Mouse (Mus musculus) midbrain, embryonic 15.5 days (tissue): ENCODE results near the gene Fscn2. TPM values are rescaled to one million over a fixed set of nuclear protein-coding genes. Genes with fewer than 3 reads are reported as not detected.
"Not testable (repeated sequence)": the region's sequence is repeated elsewhere in the genome, so short reads cannot be mapped to it uniquely, and the experiment has no call there.

Experiments
- ATAC-seq: fragments of 200-750 bp; cut with Nextera tagmentation; replicated peaks from 2 replicates; pipeline ENCODE4 v1.8.0; 2017; ENCODE audit warnings: moderate TSS enrichment
- H3K27ac ChIP-seq: fragments of 300-500 bp; sonication (generic); 2 replicates; pipeline ENCODE4 v1.5.1; 2015; ENCODE audit warnings: mild to moderate bottlenecking, inconsistent platforms
- H3K27me3 ChIP-seq: fragments of 300-500 bp; sonication (generic); replicated peaks from 2 replicates; pipeline ENCODE4 v1.6.1; 2015; ENCODE audit warnings: inconsistent platforms
- H3K36me3 ChIP-seq: fragments of 300-500 bp; sonication (generic); replicated peaks from 2 replicates; pipeline ENCODE4 v1.6.1; 2015; ENCODE audit warnings: inconsistent platforms
- H3K4me1 ChIP-seq: fragments of 300-500 bp; sonication (generic); 2 replicates; pipeline ENCODE4 v1.6.1; 2015; ENCODE audit warnings: inconsistent platforms
- H3K4me2 ChIP-seq: fragments of 300-500 bp; sonication (generic); 2 replicates; pipeline ENCODE4 v1.6.1; 2015; ENCODE audit warnings: inconsistent platforms, mild to moderate bottlenecking, moderate library complexity
- H3K4me3 ChIP-seq: fragments of 300-500 bp; sonication (generic); 2 replicates; pipeline ENCODE4 v1.5.1; 2015; ENCODE audit warnings: mild to moderate bottlenecking, inconsistent platforms
- H3K9ac ChIP-seq: fragments of 300-500 bp; sonication (generic); 2 replicates; pipeline ENCODE4 v1.6.1; 2015; ENCODE audit warnings: mild to moderate bottlenecking, inconsistent platforms
- H3K9me3 ChIP-seq: fragments of 300-500 bp; sonication (generic); 2 replicates; pipeline ENCODE4 v1.6.1; 2016; ENCODE audit warnings: inconsistent platforms
- WGBS: fragments of 180-500 bp; shearing (Covaris S2); methylation state at CpG from one replicate; pipeline ENCODE4 v1.1.7; 2015; ENCODE audit warnings: mixed read lengths; 5-methylcytosine and 5-hydroxymethylcytosine counted together
- polyA plus RNA-seq: library from polyadenylated mRNA; unstranded; fragments of >200 nt; fragmentation: Nextera tagmentation; extraction: Ambion mirVana; gene quantifications from 2 replicates; pipeline ENCODE4 v1.2.1, GENCODE M21; 2015

Fscn2 gene
- polyA plus RNA-seq, 1 experiment from 2014 or later, result 1.4 TPM

DNA sequence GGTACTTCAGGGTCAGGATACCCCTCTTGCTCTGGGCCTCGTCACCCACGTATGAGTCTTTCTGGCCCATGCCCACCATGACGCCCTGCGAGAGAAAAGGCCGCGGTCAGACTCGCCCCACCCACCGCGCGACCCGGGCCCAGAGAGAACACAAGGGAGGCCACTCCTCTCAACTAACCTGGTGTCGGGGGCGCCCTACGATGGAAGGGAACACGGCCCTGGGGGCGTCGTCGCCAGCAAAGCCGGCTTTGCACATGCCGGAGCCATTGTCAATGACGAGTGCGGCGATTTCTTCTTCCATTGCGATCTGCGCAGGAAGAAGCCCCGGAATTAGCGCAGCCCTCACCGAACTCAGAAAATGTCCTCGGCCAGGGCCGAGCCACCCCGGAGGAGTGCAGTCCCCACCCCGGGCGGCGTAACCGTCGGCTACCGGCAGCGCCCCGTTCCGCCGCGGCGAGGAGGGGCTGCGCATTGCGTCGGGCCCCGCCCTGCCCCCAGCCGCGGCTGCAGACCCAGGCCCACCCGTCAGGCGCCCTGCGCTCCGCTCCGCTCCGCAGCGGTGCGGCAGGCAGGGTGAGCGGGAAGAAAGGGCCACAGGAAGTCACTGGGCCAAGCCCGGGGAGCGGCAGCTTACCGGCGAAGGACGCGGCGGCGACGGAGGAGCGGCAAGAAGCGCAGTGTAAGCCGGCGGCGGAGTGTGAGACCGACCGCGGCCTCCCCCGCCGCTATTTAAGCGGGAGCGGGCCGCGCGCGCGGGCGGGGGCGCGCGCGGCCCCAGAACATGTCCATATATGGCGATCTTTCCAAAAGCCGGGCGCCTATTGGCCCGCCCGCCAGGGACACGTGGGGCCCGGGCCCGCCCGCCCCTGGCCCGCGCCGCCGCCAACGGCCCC is 13.3 kb upstream of the Fscn2 start, which contains the start of gene Actg1:
TSS of gene Actg1 (minus strand) at position 752 of the 893 bp plus-strand sequence.
- Histone ChIP-seq H3K4me1 (peaks cover 55% of the 10 kb centered on the region), H3K4me2 (peak within 1 kb of the TSS; percentile 82), H3K36me3 (peaks cover 6% of the 10 kb centered on the region; the same call in 1 of the 2 replicates), H3K9me3 (no peaks in the 10 kb centered on the region), H3K4me3 (peak within 1 kb of the TSS; percentile 100), H3K9ac (peak within 1 kb of the TSS; percentile 100), H3K27ac (peak within 1 kb of the TSS; percentile 100), H3K27me3 (no peaks in the 10 kb centered on the region)
- WGBS, result 2% methylated on average over 85 of the region's 103 CpGs
- ATAC-seq, result peak; percentile 84

DNA sequence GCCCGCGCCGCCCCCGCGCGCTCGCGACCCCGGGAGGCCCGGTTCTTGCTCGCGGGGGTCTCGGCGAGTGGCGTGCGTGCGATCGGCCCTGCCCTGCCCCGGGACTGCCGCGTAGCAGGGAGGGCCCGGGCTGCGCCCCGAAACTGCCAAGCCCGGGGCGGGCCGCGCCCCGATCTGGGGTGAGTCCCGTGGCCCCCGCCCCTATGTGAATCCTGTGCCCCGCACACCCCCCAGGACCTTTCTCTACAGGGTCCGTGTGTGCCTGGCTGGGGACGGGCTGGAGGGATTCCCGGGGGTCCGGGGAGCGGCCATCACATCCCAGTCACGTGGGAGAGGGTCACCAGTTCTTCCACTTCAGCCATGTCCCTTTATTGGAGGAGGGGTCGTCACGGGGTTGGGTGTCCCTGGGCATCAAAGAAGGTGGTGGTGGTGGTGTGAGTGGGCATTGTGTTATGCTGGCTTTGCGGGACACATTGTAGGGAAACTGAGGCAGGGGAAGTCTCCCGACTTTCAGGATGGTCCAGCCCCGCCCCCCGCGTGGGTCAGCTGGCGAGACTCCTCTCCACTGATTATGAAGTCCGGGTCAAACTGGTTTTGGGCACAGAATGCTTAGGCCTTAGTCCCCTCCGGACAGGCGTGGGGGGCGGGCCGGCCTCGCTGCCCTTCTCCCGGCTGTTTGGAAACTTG is 12.5 kb upstream of the Fscn2 start:
- peak overlapping the region; percentile 100 for H3K4me3 ChIP-seq
- H3K9me3 ChIP-seq, result no peaks in the 10 kb centered on the region
- H3K4me2 ChIP-seq, result peak overlapping the region; percentile 82
- WGBS, result 2% methylated on average over 37 of the region's 53 CpGs
- H3K27ac ChIP-seq, result peak overlapping the region; percentile 100
- H3K36me3 ChIP-seq, result peaks cover 6% of the 10 kb centered on the region; the same call in 1 of the 2 replicates
- H3K4me1 ChIP-seq, result peaks cover 56% of the 10 kb centered on the region
- H3K9ac ChIP-seq, result peak overlapping the region; percentile 100
- ATAC-seq, result peak; percentile 28
- H3K27me3 ChIP-seq, result no peaks in the 10 kb centered on the region

DNA sequence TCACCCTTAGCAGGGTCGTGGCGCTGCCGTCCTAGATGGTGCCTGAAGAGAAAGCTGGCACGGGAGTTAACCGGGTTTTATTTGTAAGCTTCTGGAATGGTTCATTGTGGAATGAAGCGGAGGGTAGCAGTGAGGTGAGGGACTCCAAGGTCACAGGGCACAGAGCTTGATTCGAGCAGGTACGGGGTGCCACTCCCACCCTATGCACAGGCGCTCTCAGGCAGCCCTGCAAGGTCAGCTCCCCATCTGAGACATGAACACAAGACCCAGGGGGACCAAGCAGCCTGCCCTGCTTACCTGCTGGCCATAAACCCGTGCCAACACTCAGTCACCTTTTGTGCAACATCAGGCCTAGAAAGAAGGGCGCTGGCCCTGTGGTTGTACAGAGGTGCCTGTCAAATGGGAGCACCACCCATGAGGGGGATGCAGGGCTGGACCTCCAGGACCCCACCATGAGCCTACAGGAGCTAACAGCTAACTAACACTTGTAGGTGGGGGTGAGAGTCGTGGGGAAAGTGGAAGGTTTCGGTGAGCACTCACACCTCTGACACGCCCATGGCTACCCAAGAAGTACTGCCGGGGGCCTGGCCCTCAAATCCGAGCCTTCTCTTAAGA is 11.9 kb upstream of the Fscn2 start:
- Histone ChIP-seq H3K4me1 (peaks cover 49% of the 10 kb centered on the region), H3K9me3 (no peaks in the 10 kb centered on the region), H3K4me3 (peak overlapping the region; percentile 100), H3K36me3 (peaks cover 6% of the 10 kb centered on the region; the same call in 1 of the 2 replicates), H3K27ac (peak overlapping the region; percentile 100), H3K4me2 (peak overlapping the region; percentile 82), H3K27me3 (no peaks in the 10 kb centered on the region), H3K9ac (peak overlapping the region; percentile 100)
- peak; percentile 11 for ATAC-seq
- WGBS, result 5% methylated on average over 16 of the region's 16 CpGs

DNA sequence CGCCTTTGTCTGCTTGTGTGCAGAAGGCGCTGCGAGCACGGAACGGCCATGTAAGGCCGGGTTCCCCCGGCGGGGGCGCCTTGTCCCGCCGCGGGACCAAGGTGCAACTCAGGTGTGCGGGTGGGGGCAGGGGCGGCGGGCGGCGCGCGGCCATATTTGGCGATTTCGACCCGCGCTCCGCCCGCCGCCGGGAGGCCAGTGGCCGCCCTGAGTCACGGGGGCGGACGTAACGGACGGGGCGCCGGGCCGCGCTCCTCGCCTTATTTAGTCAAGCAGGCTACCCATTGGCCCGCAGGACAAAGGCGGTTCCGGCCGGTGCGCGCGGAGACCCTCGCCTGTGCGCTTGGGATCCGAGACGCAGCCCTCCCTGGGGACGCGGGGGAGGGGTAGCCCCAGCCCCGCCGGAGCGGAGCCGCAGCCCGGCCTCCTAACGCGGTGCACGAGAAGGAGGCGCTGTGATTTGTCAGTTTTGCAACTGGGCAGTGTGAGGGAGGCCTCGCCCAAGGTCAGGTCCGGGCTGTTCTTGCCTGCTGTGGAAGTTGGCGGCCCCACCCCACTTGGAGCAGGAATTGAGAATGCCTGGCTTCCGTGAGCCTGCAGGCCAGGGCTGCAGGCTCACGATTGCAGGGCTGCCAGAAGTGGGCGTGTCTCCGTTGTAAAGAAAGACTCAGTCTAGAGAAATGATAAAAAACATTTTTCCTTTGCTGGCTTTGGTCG is 11.2 kb upstream of the Fscn2 start:
- H3K4me1 ChIP-seq, result peaks cover 42% of the 10 kb centered on the region
- peak; percentile 75 for ATAC-seq
- under 1% methylated on average over 68 of the region's 68 CpGs for WGBS
- H3K4me3 ChIP-seq, result peak overlapping the region; percentile 100
- H3K4me2 ChIP-seq, result peak overlapping the region; percentile 82
- no peaks in the 10 kb centered on the region for H3K27me3 ChIP-seq
- peak overlapping the region; percentile 100 for H3K9ac ChIP-seq
- no peaks in the 10 kb centered on the region for H3K9me3 ChIP-seq
- H3K27ac ChIP-seq, result peak overlapping the region; percentile 100
- H3K36me3 ChIP-seq, result peaks cover 4% of the 10 kb centered on the region; the same call in 1 of the 2 replicates

DNA sequence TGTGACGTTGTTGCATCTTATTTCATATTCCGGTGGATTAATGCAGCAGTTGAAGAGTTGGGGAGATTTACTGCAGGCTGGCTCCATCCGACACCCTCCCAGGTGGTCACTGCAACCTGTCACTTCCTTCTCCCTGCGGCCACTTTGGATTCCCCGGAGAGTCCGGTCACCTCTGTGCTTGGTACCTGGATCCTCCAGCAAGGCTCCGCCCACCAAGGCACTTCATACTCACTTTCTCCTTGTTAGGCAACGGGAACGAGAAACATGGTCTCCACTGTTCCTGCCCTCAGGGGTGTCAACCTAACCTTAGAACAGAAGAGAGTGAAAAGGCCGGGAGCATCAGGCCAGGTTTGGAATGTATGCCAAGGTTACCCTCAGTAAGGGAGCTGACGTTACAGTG is 10.6 kb upstream of the Fscn2 start:
- Histone ChIP-seq H3K4me3 (peak overlapping the region; percentile 100), H3K9me3 (no peaks in the 10 kb centered on the region), H3K27ac (peak overlapping the region; percentile 100), H3K9ac (peak overlapping the region; percentile 100), H3K36me3 (no peaks in the 10 kb centered on the region), H3K4me2 (peak overlapping the region; percentile 82), H3K4me1 (peaks cover 38% of the 10 kb centered on the region), H3K27me3 (no peaks in the 10 kb centered on the region)
- ATAC-seq, result no peak
- 18% methylated on average over 11 of the region's 11 CpGs for WGBS

DNA sequence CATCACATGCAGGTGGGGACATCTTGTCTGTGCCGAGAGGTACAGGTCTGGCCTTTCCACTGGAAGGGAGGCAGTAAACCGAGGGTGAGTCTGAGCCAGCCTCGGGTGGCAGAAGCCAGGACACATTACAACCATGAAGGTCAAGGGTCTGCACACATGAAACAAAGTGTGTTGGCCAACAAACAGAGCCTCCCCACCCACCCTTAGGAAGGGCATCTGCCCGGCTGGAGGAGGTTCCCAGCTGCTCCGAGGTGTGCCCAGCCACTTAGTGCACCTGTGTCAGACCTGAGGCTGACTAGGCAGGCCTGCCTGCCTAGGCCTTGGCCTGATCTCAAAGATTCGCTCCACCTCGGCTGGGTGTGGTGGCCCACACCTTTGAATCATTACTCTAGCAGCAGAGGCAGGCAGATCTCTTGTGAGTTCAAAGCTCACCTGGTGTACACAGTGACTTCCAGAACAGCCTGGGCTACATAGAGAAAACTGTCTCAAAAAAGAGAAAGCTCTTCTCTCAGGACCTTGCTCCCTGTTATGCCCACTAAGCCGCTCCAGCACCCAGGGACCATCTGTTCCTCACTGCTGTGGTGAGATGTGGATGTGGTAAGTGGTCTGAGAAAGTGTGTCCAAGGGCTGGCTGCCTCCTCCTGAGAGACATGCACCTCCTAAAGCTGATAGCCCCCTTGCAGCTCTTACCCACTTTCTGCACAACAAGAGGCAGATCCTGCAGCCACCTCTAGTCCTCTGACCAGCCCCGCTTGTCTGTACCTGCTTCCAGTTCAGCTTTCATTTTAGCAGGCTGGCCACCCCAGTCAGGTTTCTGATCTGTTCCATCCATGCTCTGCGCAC is 9.9 kb upstream of the Fscn2 start:
- no peaks in the 10 kb centered on the region for H3K9me3 ChIP-seq
- peak overlapping the region; percentile 100 for H3K27ac ChIP-seq
- H3K4me1 ChIP-seq, result peaks cover 38% of the 10 kb centered on the region
- no peak for ATAC-seq
- 0 out of 2 replicates have a peak overlapping the region, but pooled peaks have one; percentile 100 for H3K9ac ChIP-seq
- H3K27me3 ChIP-seq, result no peaks in the 10 kb centered on the region
- H3K4me3 ChIP-seq, result 0 out of 2 replicates have a peak overlapping the region, but pooled peaks have one; percentile 2
- 90% methylated on average over 10 of the region's 10 CpGs for WGBS
- no peaks in the 10 kb centered on the region for H3K36me3 ChIP-seq
- peak overlapping the region; percentile 82 for H3K4me2 ChIP-seq

DNA sequence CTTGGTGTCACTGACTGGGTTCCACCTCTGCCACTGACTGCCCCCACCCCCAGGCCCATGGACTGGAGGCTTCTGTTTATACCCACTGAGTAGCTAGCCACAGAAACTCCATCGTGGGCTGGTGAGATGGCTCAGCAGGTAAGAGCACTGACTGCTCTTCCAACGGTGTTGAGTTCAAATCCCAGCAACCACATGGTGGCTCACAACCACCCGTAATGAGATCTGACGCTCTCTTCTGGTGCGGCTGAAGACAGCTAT is 9.3 kb upstream of the Fscn2 start:
- Histone ChIP-seq H3K27ac (peak overlapping the region; percentile 100; the same call in 1 of the 2 replicates), H3K4me1 (peaks cover 38% of the 10 kb centered on the region)
- not testable (repeated sequence) for H3K9ac ChIP-seq, H3K4me3 ChIP-seq, H3K27me3 ChIP-seq, H3K36me3 ChIP-seq, H3K9me3 ChIP-seq, ATAC-seq, H3K4me2 ChIP-seq
- WGBS, result 91% methylated on average over 5 of the region's 5 CpGs

DNA sequence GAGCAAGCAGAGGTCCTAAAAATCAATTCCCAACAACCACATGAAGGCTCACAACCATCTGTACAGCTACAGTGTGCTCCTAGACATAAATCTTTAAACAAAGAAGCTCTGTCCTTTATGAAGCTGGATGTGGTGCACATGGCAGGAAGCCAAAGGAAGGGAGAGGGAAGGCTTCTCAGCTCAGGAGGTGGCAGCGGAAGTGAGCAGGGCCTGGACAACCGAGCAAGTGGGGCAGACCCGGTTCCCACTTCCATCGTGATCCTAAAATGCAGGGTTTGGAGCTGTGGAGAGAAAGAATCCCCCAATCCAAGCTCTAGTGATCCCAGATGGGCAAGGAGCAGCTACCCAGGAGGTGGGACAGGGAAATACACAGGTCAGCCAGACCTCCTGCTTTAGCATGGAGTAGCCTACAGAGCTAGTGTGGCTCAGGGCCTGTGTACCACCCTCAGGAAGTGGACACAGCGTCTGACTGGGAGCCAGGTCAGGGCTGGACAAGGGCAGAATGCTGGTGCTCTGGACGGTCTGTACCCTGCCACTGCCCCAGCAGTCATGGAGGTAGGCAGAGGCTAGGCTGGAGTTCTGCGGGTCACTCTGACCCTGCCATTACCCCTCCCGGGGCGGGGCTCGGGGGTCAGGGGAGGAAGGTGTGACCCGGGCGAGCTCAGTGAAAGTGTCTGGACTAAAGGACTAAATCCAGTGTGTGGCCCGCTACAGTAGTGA is 8.6 kb upstream of the Fscn2 start:
- H3K9me3 ChIP-seq, result no peaks in the 10 kb centered on the region
- H3K4me1 ChIP-seq, result peaks cover 43% of the 10 kb centered on the region
- no peak overlapping the region for H3K4me3 ChIP-seq
- WGBS, result 73% methylated on average over 13 of the region's 13 CpGs
- no peaks in the 10 kb centered on the region for H3K36me3 ChIP-seq
- H3K4me2 ChIP-seq, result no peak overlapping the region
- peak overlapping the region; percentile 100 for H3K27ac ChIP-seq
- no peak overlapping the region for H3K9ac ChIP-seq
- no peaks in the 10 kb centered on the region for H3K27me3 ChIP-seq
- no peak for ATAC-seq

DNA sequence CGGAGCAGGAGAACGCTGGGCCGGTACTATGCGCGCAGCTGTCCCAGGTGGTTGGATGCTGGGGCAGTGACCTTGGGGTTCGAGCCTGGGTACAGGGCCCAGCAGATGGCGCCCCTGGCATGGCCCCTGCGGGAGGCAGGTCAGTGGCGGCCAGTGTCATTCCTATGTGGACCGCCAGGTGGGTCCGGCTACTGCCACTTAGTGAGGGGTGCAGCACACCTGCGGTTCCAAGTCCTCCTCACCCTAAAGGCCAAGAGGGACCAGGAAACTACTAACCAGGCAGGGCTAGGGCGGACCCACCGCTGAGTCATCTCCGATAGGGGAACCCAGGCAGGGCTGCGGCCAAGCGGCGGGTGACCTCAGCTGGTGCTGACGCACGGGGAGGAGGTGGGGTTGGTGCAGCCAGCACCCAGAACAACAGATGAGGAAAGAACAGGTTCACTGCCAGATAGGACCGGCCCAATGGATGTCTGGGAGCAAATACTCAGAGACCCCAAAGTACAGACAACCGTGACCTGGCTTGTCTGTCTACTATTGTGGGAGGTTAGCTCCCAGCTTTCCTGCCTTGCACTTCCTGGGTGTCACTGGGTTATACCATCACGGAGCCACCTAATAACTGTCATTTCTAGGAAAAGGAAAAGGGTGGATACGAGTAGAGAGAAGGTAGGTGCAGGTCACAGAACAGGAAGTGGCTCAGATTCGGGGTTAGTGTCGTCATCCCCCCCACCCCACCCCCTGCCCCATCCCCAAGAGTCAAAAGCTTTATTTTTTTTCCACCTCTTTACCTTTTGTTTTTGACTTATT is 7.6 kb upstream of the Fscn2 start:
- Histone ChIP-seq H3K36me3 (no peaks in the 10 kb centered on the region), H3K9ac (no peak overlapping the region), H3K27me3 (no peaks in the 10 kb centered on the region), H3K9me3 (no peaks in the 10 kb centered on the region), H3K4me3 (no peak overlapping the region), H3K4me1 (peaks cover 53% of the 10 kb centered on the region), H3K27ac (no peak overlapping the region), H3K4me2 (no peak overlapping the region; the same call in 1 of the 2 replicates)
- 29% methylated on average over 26 of the region's 26 CpGs for WGBS
- ATAC-seq, result no peak
